Mouse (Mus musculus) lung, adult 18-20 months (tissue): ENCODE measurements around the gene Dgkh.
"Not testable (repeated sequence)": the region's sequence is repeated elsewhere in the genome, so short reads cannot be mapped to it uniquely, and the experiment has no call there.

Experiments used
- DNase-seq, 2 experiments: peaks; one replicate each; pipeline ENCODE4 v3.0.0; 2022; ENCODE audit warnings: mixed read lengths in 2 of 2

Gene Dgkh

GRCm38 (mm10) chr14:78618883-78619295 is 113.7 kb downstream of the Dgkh start:
- DNase-seq, result no peak

- no peak for DNase-seq
Measured at GRCm38 (mm10) chr14:78613569-78613968, 119.0 kb downstream of the Dgkh start.

GRCm38 (mm10) chr14:78612111-78612788 is 120.3 kb downstream of the Dgkh start:
- DNase-seq, result no peak

GRCm38 (mm10) chr14:78594916-78595315 is 137.7 kb downstream of the Dgkh start:
- DNase-seq, result no peak

GRCm38 (mm10) chr14:78592965-78593364 is 139.6 kb downstream of the Dgkh start:
- DNase-seq, result no peak

GRCm38 (mm10) chr14:78590335-78590734 is 142.2 kb downstream of the Dgkh start:
- DNase-seq, result peak in 1 of 2 experiments; percentile 20

DNA sequence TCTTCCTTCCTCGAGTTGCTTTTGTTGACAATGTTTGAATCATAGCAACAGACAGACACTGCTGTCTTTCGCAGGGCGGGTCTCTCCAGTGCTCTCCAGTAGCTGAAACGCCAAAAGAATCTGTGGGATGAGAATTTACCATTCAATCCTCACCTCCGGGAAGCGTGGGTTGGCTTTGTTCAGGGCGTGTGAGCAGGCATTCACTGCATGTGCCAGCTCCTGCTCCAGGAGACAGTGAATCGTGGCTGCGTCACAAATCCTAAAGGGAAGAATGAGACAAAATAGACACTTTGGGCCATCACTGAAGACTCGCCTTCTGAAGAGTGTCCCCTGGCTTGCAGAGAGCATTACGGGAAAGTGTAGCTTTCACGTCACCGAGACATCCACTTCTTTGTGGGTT is 148.4 kb downstream of the Dgkh start:
- no peak for DNase-seq

DNA sequence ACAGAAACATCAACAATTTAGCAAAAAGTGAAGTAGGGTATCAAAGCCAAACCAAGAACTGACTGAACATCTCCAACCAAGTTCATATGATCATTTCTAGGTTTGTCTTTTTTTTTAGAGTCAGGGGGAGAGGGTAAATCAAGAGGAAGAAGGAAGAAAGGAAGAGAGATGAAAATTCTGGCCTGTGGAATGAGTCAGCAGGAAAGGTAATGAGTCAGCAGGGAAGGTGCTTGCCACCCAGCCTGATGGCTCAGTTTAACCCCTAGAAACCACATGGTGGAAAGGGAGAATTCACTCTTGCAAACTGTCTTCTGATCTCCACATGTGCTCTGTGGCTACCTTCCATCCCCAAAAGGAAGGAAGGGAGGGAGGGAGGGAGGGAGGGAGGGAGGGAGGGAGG is 149.4 kb downstream of the Dgkh start:
- no peak for DNase-seq

DNA sequence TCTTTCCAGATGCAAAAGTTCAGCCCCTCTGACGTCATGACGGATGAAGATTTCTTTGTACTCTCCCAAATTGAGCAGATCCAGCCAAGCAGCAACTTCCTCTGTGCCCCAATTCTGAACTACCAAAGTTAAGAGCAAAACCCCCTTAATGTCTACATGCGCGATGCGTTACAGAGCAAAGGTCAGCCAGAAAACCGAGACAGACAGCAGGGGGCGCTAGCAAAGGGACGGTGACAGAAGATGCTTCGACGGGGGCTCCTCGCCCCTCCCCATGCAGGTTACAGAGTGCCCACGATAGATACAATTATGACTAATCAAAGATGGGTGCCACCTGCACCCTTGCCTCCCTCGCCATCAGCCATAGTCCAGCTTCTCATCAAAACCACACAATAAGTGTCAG is 156.7 kb downstream of the Dgkh start:
- DNase-seq, result peak in 1 of 2 experiments; percentile 4

GRCm38 (mm10) chr14:78568410-78568809 is 164.2 kb downstream of the Dgkh start:
- no peak for DNase-seq

GRCm38 (mm10) chr14:78566431-78566830 is 166.1 kb downstream of the Dgkh start:
- no peak for DNase-seq

GRCm38 (mm10) chr14:78564292-78564691 is 168.3 kb downstream of the Dgkh start:
- no peak for DNase-seq

DNA sequence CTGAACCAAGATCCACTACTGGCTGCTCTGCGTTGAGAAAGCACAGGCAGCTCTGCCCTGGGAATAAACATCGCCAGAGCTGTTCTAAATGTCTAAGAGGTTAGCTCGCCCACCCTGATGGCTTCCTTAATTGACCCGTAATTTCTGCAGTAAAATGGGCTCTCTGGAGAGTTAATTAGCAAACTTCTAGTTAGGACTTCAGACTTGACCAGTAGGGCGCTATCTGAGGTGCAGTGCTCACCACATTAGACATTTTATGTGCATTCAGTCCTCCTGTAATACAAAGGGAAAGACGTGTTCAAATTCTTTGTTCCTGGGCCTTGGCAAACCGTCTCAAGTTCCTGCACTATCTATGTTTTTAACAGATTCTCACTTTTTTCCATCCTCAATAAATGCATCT is 169.4 kb downstream of the Dgkh start:
- no peak for DNase-seq

DNA sequence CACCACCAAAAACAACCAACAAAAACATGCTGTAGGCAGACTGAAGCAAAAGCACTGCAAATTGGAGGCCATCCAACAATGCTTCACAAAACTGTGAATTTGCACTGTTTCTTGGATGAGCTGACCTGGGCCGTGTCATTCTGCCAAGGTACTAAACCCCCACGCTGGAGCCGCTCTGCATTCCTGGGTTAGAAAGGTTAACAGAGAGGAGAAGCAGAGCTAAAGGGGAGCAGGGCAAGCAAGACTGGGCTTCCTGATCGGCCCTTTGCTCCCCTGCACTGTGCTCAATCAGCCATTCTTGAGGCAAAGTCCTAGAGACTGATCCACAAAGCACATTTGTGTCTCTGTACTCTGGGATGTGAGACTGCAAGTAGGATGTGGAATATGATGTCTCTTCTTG is 170.5 kb downstream of the Dgkh start:
- DNase-seq, result no peak

GRCm38 (mm10) chr14:78559042-78559441 is 173.5 kb downstream of the Dgkh start:
- no peak for DNase-seq

- not testable (repeated sequence) for DNase-seq
Measured at GRCm38 (mm10) chr14:78554830-78555229, 177.7 kb downstream of the Dgkh start.

- DNase-seq, result no peak
Measured at GRCm38 (mm10) chr14:78553661-78554060, 178.9 kb downstream of the Dgkh start.

GRCm38 (mm10) chr14:78548807-78549206 is 183.8 kb downstream of the Dgkh start:
- DNase-seq, result peak; percentile 21 to 59

GRCm38 (mm10) chr14:78541319-78541718 is 191.3 kb downstream of the Dgkh start:
- no peak for DNase-seq

- no peak for DNase-seq
Measured at GRCm38 (mm10) chr14:78539821-78540220, 192.8 kb downstream of the Dgkh start.

- DNase-seq, result peak in 1 of 2 experiments; percentile 24
Measured at GRCm38 (mm10) chr14:78538572-78539320, 193.8 kb downstream of the Dgkh start.

DNA sequence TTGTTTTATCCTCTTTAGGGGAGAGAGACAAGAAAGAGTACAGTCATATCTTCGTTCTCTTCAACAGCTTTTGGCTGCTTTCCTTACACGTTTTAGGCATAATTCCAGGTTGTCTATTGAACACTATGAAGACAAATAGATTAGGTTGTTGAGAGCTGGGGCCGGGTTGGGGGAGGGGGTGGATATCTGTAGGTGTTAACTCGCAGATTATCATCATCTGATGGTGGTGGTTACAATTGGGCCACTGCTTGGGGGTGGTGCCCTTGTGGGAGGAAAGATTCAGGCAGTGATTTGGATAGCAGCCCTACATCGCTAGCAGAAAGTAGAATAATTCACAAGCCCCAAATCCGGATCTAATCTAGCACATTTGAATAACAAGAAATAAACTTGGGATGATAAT is 195.0 kb downstream of the Dgkh start:
- peak in 1 of 2 experiments; percentile 12 for DNase-seq

DNA sequence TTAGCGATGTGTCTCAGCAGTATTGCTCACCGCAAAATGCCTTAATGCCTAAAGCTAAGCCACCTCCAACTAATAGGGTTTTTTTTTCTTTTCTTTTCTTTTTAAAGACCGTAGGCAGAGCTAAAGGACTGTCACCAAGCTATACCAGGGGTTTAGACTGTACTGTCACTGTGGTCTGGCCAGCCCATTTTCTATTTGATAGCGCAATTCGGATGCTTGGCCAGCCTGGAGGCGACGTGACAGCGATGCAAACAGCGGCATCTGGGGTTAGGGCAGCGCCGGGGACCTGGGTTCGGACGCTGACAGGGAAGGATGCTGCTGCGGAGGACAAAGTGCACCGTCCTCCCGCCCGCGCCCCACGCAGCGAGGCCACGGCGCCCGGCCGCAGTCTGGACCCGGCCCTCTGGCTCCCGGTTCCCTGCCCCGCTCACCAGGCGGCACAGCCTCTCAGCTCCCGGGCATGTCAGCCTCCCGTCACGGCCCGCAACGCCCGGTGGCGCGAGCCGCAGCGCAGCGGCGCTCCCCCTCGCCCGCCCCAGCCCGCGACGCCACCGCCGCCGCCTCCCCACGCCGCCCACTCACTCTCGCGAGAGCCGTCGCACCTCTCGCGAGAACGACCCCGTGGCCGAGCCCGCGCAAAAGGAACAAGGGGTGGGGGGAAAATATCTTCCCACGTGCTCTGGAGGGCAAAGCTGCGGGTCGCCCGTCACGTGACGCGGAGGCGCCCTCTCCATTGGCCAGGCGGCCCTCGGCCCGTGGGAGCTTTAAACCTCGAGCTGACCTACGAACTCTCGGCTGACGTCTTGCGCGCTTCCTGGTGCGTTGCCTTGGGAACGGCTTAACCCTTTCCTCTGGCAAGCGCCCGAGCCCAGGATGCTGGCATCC is 196.1 kb downstream of the Dgkh start, which contains the start of gene Akap11:
Gene Akap11, minus strand, starts transcription at position 528 of the 885 bp plus-strand sequence.
- peak; percentile 95 to 96 for DNase-seq
